Mouse (Mus musculus) mouse embryonic stem cell (cell line): ENCODE data around the gene Mbnl2.

Experiments
- in situ Hi-C, 2 experiments: fragments of 300-500 bp; cut with MboI; formaldehyde crosslinking; loops; 1 replicate in 1 of 2; 3 replicates in 1 of 2; pipeline ENCODE4 v1.14.3; 2019 to 2020; ENCODE audit warnings: low sequenced_read_pairs in 2 of 2, low pct_unique_long_range_greater_than_20kb in 1 of 2, mixed read lengths in 1 of 2; ENCODE audit not compliant: unreplicated experiment in 1 of 2

Mbnl2 gene

DNA sequence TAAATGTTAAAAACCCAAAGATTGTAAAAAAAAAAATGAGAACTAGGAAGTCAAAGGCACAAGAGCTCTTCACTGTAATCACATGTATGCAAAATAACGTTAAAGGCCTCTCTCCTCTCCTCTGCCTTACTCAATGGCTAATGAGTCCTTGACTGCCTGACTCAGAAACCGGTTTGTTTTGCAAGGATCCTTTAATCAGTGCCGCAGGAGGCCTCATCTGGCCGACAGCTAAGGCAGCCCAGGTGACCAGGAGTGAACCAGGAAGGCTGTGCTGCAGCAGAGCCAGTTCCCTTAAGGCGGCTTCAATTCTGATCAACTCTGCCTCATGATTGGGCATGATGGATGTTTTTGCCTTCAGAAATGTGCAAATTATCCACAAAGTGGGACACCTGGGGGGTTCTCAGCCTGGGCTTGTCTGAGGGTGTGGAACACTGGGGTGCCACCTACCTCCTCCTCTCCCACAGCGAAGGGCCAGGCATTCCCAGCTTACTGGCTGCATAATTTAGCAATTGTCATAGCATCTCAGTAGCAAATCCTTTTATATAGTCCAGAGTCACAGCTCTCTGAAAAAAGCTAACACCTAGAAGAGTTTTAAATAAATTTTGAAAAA is 43.0 kb downstream of the Mbnl2 start:
- in situ Hi-C loops: no loop called here

DNA sequence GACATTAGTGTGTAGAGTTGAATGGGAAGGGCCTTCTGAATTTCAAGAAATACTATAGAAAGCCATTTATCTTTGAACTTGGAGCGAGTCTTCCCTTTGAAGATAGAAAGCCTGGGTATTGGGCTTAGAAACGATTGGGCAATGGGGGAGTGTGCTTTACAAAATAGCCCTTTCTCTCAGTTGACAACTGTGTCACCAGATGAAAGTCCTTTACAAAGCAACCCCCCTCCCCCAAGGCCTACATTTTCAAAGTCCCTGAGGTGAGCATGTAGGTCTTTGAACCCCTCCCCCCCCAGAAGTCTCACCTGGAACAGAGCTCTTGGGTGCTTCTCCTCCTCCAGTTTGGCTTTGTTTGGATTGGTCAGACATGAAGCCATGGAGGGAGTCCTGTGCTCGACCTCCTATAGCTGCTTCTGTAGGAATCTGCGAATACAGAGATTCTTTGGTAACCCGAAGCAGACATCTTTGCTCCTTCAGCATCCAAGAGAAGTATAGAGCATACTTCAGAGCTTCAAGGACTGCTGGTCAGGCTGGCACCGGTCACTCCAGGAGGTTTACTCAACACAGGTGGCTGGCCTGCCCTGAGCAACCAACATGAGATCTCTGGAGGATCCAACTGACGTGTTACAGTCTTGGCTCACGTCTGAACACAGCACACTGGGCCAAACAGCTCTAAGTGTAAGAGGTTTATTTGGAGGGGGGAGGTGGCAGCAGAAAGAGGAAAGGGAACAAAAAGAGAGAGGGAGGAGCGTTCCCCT is 43.7 kb downstream of the Mbnl2 start:
- in situ Hi-C loops: no loop called here

DNA sequence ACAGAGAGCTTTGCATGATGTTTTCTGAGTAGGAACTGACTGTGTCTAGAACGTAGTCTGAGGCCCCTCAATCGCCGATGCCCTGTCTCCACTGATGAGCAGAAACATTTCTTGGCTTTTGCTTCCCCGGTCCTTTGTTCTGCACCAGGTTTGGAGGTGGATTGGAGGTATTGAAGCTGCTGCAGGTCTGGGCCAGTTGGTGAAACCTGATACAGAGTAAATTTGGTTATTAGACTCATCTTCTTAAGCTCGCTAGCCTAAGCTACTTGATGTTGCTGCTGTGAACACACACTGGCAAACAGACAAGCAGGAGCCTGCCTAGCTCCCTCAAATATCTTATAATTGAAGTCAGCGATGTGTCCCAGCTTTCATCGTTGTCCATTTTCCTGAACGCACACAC is 46.6 kb downstream of the Mbnl2 start:
- in situ Hi-C loops: no loop called here

DNA sequence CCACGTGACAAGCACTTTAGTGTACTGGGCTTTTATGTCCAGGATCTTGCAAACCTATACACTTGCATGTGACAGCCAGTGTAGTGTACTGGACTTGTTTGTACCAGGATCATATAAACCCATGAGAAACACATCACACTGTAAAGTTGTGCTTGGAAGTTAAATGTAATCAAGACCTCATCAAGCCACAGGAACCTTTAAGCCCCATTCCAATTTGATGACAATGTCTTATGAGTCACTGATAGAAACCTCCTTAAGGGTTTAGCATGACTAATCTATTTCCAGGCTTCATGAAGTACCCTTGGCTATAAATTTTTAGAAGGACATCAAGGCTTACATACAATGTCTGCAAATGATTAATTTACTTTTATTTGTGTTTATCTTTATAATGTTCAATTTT is 47.6 kb downstream of the Mbnl2 start:
- in situ Hi-C loops: no loop called here

DNA sequence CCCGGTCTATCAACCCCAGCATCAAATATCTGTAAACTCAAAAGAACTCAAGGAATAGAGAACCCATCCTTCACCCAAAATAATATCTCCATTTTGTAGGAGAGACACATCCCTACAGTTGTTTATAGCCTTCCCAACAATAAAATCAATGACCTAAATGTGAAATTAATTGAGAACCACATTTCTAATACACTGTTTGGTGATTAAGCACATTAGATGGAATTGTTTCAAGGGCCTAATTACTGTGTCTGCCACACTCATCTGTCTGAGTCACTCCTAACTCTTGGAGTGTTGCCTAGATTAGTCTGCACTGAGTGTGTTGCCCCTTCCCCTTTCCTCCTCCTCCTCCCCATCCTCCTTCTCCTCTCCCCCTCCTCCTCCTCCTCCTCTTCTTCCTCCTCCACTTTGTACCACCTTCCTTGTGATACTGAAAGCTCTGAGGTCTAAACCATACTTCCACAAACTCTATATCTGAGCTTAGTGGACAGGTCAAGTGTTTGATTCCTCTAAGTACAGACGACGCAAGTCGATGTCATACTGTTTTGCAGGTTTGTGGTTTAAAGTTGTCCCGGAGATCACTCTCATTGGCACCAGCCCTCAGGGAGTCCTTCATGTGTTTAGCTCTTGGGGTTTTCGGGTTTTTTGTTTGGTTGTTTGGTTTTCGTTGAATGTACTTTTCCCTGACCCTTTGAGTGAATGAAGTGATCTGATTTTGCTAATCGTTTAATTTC is 48.8 kb downstream of the Mbnl2 start:
- in situ Hi-C loops: no loop called here

DNA sequence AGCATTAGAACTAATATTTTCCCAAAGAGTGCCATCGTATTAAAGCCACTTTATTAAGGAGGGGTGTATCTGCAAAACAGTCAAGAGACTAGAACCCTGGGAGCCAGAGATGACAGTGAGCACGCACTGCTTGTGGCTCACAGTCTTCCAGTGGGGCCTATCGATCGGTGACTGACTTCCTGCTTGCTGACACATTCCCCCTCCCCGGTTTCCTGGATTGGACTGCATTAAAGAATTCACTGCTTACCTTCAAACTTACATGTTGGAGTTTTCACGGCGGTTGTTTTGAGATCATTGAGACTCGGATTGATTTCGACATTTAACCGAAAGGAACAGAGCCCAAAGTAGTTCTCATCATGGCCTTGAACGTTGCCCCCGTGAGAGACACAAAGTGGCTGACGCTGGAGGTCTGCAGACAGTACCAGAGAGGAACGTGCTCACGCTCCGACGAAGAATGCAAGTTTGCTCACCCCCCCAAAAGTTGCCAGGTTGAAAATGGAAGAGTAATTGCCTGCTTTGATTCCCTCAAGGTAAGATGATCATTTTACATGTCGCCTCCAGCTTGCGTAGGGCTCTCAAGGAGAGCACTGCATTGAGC is 49.5 kb downstream of the Mbnl2 start:
- in situ Hi-C loops: no loop called here

DNA sequence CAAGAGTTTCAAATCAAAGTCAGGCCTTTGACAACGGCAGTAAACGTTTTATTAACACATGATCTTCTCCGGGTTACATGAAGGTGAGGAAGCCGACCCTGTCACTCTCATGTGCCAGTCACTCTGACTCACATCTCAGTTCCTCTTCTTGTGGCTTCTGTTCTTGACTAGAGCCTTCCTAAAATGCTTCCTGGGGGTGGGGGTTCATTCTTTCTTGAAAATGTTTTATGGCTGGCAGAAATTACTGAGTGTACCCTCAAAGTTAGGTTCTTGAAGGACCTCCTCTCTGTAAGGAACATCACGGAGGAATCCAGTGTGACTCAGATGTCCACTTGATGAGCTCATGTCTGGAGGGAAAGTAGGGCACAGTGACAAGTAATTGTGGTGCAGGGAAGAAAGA is 50.2 kb downstream of the Mbnl2 start:
- in situ Hi-C loops: no loop called here

DNA sequence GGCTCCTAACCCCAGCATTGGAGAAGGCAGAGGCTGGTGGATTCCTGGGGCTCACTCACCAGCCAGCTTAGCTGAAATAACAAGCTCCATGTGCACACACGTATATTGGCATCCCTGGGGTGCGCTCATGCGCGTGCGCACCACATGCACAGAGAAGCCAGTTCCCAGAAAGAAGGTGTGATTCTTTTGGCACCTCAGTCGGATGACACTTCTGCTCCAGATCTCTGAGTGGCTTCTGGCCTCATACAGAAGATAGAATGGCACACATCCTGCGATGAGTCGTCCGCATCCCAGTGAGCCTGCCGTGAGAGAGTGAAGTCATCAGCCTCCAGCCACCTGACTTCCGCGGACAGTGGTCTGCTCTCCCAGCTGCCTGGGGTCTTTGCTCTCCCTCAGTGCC is 55.0 kb downstream of the Mbnl2 start:
- in situ Hi-C loops: no loop called here

DNA sequence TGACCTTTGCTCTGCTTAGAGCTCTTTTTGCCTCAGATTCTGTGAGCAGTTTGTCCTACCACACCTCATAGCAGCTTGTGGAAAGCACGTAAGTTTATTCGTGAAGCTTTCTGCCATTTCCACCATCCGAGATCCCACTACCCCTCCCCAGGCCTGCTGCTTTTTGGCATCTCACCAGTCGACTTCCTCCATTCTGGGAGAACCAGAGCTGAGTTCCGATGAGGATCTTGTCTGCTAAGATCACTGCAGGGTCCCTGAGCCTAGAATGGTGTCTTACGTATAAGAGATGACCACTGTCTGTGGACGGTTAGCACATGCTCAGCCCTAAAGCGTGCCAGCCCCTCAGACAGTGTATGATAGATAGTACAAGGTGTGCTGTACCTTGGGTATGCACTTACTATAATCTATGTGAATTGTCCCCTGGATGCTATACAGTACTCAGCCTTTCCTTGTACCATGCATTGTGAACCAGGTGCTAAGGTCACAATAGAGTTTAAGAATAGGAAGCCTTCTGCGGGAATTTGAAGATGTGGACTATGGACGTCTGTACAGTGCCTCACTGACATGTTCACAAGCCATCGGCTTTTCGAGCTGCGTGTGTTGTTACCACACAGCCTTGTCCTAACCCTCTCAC is 55.5 kb downstream of the Mbnl2 start:
- in situ Hi-C loops: no loop called here

DNA sequence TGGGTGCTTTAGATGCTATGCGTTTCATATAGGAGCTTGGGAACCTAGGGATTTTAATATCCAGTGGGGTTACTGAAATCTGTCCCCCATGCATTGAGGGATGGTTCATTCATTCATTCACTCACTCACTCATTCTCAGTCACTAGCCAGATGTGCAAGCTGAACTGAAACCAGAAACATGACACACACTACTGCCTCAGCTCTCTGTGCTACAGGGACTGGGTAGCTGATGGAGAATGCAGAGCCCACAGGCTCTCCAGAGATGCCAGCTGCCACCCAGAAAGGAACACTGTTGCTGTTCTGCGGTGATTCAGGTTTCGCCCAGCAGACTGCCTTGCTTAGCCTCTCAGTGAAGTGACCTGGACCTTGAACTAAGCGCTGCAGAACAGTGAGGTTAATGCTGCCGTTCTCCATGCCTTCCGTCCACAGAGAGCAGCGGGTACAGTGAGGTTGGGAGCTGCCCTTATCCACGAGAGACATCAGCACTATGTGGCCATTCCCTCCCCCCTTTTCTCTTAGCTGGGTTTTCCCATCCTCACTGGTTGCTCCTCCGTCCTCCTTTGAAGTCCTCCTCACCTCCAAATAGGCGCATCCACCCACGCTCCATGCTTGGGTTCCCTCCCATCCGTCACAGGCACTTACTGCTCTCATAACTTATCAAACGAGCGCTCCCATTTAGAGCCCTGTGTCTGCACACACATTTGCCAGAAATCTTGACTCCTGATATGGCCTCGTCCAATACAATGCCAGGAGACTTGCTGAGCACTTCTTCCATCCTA is 58.2 kb downstream of the Mbnl2 start:
- in situ Hi-C loops: no loop called here

DNA sequence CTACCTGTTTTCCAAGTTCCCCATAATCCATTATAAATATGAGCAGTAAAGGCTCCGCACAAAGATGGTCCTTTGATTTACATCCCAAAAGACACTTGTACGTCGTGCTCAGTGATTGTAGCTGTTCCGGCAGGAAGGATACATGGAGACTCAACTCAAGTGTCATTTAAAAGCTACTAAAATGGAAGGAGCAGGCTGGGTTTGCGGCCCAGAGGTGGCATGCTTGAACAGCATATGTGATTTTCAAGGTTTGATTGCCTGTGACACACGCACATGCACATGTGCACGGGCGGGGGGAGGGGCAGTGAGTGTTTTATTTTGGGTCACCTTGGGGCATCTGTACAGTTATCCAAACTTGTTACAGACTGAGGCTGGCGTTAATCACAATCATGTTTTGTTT is 59.9 kb downstream of the Mbnl2 start:
- in situ Hi-C loops: no loop called here

DNA sequence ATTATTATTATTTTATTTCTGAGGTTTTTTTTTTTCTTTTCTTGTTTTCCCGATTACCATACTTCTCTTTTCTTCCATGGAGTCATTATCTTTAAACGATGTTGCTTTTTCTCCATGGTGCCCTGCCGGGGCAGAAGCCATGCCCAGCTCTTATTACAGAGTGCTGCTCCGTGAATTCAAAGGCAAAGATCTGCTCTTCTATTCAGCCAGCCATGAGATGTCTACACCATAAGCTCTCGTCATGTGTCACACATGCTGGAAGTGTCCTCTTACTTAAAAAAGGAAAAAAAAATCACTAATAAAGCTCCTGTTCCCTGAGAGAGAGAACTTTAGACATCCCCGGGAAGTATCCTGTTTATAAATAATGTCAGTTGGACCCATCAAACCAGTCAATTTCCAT is 60.4 kb downstream of the Mbnl2 start:
- in situ Hi-C loops: no loop called here

DNA sequence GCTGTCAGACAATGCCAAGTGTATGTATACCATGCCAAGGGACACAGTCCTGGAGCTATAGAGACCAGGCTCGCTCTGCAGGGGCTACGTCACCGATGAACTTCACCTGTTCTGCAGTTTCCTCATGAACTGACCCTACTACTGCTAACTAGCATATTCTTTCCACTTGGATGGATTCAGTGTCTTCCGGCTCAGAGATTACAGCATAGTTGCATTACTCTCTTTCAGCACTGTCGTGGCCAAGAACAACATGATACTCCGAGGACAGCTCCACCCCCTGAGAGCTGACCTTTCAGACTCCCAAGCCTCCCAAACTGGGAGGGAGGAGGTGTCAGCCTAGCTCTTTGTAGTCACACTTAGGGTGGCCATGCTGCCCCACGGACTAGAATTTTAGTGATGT is 60.9 kb downstream of the Mbnl2 start:
- in situ Hi-C loops: no loop called here

DNA sequence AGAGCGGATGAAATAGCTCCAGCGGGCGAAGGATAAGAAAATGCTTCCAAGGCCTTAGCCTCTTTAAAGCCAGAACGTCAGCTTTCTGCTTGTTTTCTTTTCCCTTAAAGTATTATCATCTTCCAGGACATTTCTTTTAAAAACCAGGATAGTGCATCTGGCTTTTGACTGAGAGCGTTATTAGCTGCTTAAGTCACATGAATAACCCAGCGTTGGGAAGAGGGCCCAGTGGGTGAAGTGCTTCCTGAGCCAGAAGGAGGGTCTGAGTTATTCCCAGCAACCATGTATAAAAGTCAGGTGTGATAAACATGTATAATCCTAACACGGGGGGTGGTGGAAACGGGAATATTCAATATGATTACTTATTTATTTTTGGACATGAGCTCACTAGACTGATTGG is 61.4 kb downstream of the Mbnl2 start:
- in situ Hi-C loops: no loop called here

DNA sequence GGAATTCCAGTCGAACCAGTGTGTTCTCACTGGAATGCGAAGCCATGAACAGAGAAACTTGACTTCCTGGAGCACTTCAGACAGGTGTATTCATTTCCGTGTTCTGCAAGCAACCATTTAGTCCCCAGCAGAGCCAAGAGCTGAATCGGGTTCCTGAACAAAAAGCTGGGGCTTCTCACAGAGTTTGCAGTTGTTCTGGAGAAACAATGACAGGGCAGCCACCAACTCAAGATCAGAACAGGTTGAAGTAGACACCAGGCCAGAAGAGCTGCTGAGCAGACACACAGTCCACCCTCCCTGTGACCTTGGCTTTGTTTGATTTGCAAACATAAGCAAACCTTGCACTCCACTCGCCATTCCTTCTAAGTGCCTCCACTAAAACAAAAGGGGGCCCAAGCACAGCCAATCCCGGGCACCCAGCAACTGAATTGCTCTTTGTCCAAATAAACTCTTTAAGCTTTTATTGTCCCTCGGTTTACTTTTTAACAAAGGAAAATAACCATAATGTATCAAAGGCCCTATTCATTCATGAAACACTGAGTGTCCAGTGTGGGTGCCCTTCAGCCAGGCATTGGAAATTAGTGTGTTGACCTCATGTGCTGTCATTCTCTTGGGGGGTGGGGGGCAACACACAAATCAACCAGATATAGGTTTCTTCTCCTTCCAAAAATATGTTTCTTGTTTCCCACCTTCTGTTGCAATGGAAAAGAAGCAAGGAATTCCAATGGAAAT is 62.4 kb downstream of the Mbnl2 start:
- in situ Hi-C loops: no loop called here

DNA sequence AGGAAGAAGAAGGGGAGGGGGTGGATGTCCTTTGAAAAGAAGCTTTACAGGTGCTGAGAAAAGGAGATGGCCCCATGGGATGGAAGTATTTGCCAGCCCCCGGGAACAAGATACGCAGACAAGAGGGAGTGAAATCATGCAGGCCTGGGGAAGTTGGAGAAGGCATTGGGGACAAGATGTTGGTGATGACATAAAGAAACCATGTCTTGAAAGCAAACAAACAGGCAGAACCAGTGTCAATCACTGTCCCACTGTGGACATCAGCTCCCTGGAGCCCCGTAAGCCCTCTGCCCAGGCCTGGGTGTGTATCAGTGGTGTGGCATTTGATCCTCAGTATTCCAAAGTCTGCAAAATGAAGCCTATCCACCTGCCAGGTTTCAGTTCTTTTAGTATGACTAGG is 63.2 kb downstream of the Mbnl2 start:
- in situ Hi-C loops: no loop called here

DNA sequence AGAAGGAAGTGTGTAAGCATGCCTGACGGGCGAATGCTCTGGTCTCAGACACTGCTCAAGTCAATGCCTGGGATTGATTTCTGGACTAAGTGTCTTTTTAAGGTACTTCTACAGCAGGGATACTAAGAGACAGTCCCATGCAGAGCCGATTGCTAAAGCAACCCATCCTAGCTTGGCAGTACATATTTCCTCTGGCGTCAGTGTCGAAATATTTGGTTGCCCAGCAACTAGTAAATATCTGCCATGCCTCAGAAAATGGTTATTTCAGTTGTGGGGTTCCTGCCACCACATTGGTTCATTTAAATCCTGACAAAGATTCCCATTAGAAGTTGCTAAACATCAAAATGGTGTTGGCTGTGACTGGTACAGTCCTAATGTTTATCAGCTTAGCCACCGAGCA is 66.4 kb downstream of the Mbnl2 start:
- in situ Hi-C loops: no loop called here

DNA sequence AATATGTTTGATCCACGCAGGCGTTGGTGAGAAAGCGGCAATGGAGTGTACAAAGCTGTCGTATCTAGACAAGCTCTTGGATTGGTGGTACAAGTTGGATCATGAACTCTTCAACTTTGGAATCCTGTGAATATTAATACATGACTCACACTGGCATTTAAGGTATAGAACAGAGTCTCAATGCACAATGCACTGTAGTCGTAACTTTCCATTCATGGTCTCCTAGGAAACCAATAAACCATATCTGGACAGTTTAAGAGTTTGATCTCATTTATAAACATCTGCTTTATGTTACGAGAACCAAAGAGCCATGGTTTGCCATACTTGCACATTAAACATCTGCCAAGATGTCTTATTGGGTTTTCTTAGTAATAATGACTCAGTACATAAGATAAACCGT is 66.9 kb downstream of the Mbnl2 start:
- in situ Hi-C loops: no loop called here
